Mouse (Mus musculus) layer of hippocampus, adult 9-11 months (tissue): ENCODE data around the gene Tex13c2.

ENCODE experiments used
- DNase-seq: peaks from one replicate; pipeline ENCODE4 v3.0.0; 2022

Tex13c2 gene

DNA sequence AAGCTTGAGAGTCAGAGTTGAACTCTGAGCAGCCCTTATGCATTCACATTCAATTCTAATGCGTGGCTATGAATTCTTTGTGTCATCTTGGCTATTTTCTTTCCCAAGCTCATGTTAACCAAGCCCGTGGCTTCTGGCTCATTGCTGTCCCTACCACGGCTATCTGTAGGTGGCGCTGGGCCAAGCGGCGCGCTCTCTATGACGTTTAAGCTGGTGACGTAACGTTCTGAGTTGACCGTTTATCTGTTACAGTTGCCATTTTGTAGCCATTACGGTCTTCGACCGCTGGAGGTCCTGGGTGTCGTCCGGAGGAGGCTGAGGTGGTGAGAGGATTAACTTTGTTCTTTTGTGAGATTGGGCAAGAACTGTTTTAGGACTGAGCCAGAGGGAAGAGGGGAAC is at the start of gene Tex13c2:
Tex13c2 (plus strand) TSS at position 246 of the 400 bp plus-strand sequence.
- no peak for DNase-seq

DNA sequence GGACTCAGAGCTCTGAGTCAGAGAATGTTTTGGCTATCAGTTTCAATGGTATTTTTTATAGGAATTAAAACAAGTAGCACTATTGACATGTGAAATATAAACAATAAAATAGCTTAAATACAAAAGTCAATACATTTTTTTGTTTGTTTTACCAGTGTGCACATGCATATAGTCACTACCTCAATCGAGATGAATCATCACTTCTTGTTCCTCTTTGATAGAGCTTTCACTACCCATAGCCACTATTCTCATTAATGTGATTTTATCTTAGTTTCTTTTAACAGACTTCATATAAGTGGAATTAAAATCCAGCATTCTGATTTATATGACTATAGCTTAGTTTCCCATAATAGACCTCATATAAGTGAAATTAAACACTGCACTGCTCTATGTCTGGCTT is 39.2 kb upstream of the Tex13c2 start:
- DNase-seq: no peak

DNA sequence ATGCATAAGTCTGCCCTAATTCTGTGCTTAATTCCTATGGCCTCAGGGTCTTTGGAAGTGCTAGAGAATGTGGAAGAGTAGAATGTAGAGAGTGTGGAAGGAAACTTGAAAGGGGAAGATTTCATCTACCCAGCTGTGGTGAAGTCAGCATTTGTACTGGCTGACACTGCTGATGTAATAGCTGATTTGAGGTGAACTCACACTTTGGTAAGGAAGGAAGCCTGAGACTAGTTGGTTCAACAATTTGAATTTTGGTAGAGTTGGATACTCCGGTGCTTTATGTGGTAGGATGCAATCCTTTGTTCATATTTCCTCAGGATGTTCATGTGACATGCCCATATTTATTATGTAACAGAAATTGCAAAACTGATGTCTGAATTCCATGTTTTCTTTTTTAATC is 36.5 kb upstream of the Tex13c2 start:
- no peak for DNase-seq

DNA sequence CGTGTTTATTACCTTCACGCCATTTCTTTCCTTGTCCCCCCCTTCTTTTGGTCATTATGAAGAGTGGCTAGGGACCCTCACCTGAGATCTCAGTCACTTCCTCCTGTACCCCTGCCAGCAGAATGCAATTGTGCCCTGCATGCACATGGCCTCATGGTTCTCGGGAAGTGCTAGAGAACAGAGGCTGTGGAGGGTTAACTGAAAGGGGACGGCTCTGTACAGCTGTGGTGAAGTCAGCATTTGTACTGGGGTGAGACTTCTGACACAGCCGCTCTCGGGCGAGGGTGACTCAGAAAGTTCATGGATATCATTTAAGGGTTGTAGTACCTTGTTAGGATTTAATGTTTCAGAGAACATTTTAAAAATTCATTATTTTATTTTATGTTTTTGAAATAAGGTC is 35.0 kb upstream of the Tex13c2 start:
- no peak for DNase-seq

DNA sequence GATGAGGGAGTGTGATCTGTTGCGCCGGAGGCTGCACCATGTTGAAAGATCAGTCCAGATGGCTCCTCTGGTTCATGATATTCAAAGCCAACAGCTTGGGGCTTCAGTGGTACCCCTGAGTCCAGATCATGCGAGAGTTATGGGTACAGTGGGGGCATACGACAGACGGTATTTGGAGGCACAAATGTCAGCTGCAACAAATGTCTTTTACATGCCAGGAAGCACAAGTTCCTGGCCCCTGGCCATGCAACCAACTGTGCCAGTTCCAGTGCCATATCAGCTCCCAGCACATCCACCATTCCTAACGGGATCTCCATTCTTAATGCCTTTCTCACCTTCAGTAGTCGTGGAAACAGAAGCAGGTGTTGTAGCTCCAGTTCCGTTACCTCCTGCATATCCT is 845 bp downstream of the Tex13c2 start:
- DNase-seq: peak; percentile 23

DNA sequence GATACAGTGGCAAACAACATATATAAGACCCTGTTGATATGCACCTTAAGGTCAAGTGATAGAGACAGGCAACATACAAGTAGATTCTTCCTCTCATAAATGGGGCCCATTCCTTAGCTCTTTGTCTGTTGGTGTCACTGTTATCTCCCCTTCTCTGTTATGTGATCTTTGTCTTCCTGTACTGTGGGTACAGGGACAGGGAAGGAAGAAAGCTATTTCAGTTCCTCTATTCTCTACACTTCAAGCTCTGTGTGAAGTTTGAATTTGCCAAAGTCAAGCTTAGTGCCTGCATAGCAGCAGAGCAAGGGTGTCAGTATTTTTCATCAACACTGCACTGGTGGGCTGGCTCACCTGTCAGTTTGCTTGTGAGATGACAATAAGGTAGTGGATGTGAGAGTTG is 11.0 kb downstream of the Tex13c2 start:
- no peak for DNase-seq

DNA sequence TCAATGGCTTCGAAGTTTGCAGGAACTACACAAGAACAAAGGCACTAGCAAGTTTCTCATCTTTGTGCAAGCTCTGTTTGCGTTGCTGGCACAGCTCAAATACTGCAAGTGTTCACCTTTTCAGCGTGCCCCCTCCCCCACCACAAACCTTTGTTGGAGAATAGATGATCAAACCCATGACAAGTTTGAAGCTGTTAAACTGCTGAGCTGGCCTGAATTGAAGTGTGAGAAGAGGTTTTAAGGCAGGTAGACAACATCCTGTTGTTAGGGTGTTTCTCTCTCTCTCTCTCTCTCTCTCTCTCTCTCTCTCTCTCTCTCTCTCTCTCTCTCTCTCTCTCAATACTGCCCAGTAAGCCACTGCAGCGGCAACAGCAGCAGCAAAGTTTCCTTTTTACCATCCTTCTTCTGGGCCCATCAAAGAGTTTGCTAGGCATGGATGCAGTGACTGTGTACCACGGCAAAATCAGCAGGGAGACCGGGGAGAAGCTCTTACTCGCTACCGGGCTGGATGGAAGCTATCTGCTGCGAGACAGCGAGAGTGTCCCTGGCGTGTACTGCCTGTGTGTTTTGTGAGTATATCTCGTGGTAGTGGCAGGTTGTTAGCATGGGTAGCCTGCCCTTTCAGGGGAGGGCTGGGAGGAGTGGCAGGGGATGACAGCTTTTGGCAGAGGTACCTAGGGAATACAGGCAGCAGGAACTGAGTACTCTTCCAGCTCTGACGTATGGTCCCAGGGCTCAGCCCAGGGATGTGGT is 13.0 kb downstream of the Tex13c2 start, which contains the start of gene Sh2d1a:
Sh2d1a (plus strand) TSS at position 163 of the 753 bp plus-strand sequence.
- DNase-seq: no peak

DNA sequence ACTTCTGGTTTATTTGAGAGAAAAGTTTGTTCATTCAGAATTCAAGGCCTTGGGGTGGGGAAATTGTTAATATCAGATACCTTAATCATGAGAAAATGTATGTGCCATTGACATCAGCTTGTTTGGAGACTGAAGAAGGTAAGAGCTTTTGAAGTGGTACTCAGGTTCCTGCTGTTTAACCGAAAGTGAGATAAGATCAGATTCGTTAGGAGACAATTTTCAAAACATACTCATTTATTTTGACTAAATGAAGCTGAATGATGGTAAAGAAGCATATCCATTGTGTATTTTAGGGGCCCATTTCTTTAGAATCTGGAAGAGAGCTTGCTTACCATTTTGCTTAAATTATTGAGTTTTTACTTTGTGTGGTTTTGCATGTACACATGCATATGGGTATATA is 21.6 kb downstream of the Tex13c2 start:
- no peak for DNase-seq

DNA sequence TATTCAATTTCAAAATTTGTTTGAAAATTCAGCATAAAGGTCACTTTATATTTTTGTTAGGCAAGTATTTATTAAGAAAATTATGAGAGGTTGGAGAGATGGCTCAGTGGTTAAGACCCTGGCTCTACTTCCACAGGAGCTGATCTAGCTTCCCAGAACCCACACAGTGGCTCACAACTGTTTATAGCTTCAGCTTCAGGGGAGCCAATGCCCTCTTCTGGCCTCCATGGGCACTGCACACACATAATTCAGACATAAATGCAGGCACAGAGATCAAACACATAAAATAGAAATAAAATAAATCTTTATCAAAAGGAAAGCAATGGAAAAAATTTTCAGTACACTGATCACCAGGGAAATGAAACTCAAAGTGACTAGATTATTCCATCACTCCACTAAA is 23.1 kb downstream of the Tex13c2 start:
- no peak for DNase-seq

DNA sequence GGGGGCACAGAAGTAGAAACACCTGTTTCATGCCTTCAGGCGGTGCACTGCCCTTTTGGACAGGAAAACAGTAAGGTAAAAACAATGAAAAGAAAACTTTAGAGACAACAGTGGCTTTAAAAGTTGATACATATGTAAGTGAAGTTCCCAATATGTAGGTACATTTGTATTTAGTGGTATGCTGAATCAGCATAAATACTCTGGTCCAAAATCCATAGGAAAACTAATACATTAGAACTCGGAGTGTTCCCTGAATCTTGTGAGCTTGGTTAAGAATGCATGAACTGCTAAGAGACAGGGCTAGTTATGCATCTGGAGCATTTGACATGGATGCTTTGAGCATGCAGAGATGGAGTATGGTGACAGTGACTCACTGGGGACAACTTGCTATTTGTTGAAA is 33.4 kb downstream of the Tex13c2 start:
- DNase-seq: no peak

DNA sequence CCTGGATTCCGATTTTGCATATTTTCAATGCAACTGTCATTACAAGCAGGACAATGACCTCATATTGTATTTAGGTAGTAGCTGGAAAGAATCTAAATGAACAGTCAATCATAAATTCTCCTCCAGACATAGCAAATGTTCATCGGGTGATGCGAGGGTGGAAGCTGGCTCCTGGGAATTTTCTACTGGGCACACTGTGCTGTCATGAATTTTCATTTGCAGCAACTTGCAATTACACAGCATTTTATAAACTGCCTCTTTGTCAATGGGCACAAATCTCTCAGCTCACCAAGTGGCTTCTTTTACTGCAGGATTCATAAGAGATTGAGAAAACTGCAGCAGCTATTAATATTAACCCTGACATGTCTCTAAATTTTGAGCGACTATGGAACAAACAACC is 41.2 kb downstream of the Tex13c2 start:
- DNase-seq: no peak

DNA sequence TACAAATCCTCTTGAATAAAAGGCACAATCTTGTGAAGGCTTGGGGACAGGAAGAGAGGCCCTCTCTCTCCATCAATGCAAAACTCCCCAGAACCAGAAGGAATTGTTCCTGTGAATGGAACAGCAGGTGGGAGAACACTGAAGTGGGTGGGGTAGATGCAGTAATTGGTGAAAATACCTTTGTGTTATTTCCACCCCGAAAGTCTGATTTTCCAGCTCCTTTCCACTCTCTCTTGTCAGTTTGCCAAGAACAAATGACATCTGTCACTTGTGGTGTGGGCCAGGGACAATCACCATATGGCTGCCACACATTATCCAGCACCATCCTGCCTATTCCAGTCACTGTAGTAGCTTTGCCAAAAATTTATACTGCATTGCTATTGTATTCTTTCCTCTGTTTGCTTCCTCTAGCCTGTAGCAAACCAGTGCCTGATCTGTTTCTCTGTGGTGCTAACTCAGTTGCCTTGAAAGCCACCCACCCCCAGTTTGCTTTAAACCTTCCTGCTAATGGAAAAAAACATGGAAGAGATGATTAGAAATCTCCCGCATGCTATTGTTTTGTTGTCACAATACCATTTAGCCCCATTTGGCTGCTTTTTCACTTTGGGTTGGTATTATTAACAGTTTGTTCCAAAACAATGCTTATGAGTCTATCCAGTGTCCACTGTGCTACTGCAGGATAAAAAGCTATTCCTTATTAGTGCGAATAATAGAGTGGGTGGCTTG is 50.7 kb downstream of the Tex13c2 start:
- DNase-seq: peak; percentile 53

DNA sequence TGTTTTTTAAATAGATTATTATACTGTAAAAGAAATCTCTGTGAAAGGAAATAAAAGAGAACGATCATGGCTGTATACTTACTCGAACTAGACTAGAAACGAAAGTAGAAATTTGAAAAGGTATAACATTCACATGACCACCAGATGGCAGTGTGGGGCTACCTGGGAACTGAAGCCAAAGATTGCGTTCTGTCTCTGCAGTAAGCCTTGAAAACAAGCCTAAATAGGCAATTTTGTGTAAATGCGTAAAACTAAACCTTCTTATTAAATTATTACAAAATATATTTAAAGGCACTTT is 51.2 kb downstream of the Tex13c2 start:
- no peak for DNase-seq
